Mouse (Mus musculus) lung, adult 2 months (tissue): ENCODE measurements around the gene Pah.

ENCODE experiments used
- CTCF ChIP-seq: fragments of 200-500 bp; IDR thresholded peaks from 2 replicates; pipeline ENCODE4 v1.5.1; 2011; ENCODE audit warnings: mild to moderate bottlenecking, low read length, control low read depth; ENCODE audit not compliant: insufficient read depth
- POLR2A ChIP-seq: fragments of 200-500 bp; IDR thresholded peaks from 2 replicates; pipeline ENCODE4 v1.6.1; 2011; ENCODE audit warnings: low read depth, mild to moderate bottlenecking, control low read depth, low read length, borderline replicate concordance; ENCODE audit errors: extremely low read depth

GRCm38 (mm10) chr10:87520401-87521116, 1.0 kb upstream of the Pah start:
- TF ChIP-seq POLR2A (no peak), CTCF (no peak)
